ENCODE assay signal across 15 mouse cellular contexts in genomic region chr15:27627794-27628193, GRCm38 (mm10). TPM values are rescaled to one million over a fixed set of nuclear protein-coding genes. Genes with fewer than 3 reads are reported as not detected.
DNase-seq lines count a peak whose midpoint lies in the region; ATAC-seq lines count a peak whose summit lies in the region.
"Had no signal": no experiment of that assay in that cellular context is flagged by ENCODE, and none has a peak within 500 bp of the region (broad histone marks: within the 10 kb centered on the region; RNA-seq: fewer than 3 reads in every experiment).

No protein-coding gene starts in this region.

- peaks cover 70% of the 10 kb centered on the region for H3K4me1 ChIP-seq in liver, embryonic 13.5 days (replicated peaks)
- H3K4me1 ChIP-seq in megakaryocyte, embryonic 14.5 days, result peaks cover 76% of the 10 kb centered on the region

- H3K27me3 ChIP-seq in liver, embryonic 13.5 days, result no peaks in the 10 kb centered on the region
- H3K27me3 ChIP-seq in megakaryocyte, embryonic 14.5 days (replicated peaks), result no peaks in the 10 kb centered on the region
- H3K27me3 ChIP-seq: hindbrain, embryonic 13.5 days; stomach, embryonic 15.5 days had no signal

- peaks cover 27% of the 10 kb centered on the region for H3K36me3 ChIP-seq in liver, embryonic 13.5 days
- H3K36me3 ChIP-seq in megakaryocyte, embryonic 14.5 days (replicated peaks; ENCODE audit: low read length), result peaks cover 55% of the 10 kb centered on the region

- no peak for DNase-seq in liver, embryonic 13.5 days
- DNase-seq in liver (no peak), MEL-GATA-1-ER (ENCODE audit: extremely low read depth, low read depth) (peak; percentile 33)
- peak; percentile 47 for DNase-seq in thymus, postnatal 25 days
- no peak for DNase-seq in ovary, postnatal 10 days (ENCODE audit: low spot score)
- no peak for DNase-seq in cerebellum, postnatal 10 days
- DNase-seq in left cerebral cortex, postnatal 14 days (ENCODE audit: low spot score in 2 of 2), result no peak
- DNase-seq: adrenal gland, postnatal 36 days; kidney, adult 2 months; right cerebral cortex, adult 18-20 months had no signal

- 44% methylated on average over 9 of the region's 9 CpGs for WGBS in liver, embryonic 13.5 days (ENCODE audit: insufficient replicate concordance)

- no peak overlapping the region for H3K27ac ChIP-seq in liver, embryonic 13.5 days
- H3K27ac ChIP-seq: hindbrain, embryonic 13.5 days; liver, embryonic 14.5 days; stomach, embryonic 15.5 days had no signal

- no peaks in the 10 kb centered on the region for H3K9me3 ChIP-seq in liver, embryonic 13.5 days (replicated peaks)
- no peaks in the 10 kb centered on the region for H3K9me3 ChIP-seq in megakaryocyte, embryonic 14.5 days
- H3K9me3 ChIP-seq: hindbrain, embryonic 13.5 days; stomach, embryonic 15.5 days had no signal

- peak overlapping the region; percentile 19; the same call in 1 of the 2 replicates for H3K4me2 ChIP-seq in liver, embryonic 13.5 days
- H3K4me2 ChIP-seq: hindbrain, embryonic 13.5 days; stomach, embryonic 15.5 days had no signal

- no peak for ATAC-seq in liver, embryonic 13.5 days (ENCODE audit: low read depth)

- H3K4me3 ChIP-seq in liver, embryonic 13.5 days (replicated peaks), result peak overlapping the region; percentile 5; the same call in 1 of the 2 replicates
- peak overlapping the region; percentile 78 for H3K4me3 ChIP-seq in megakaryocyte, embryonic 14.5 days (replicated peaks)
- H3K4me3 ChIP-seq: hindbrain, embryonic 13.5 days; myocyte; stomach, embryonic 15.5 days had no signal

- H3K9ac ChIP-seq in liver, embryonic 13.5 days, result no peak overlapping the region
- H3K9ac ChIP-seq: hindbrain, embryonic 13.5 days; liver, embryonic 14.5 days; stomach, embryonic 15.5 days had no signal

- intact Hi-C loops in left cerebral cortex, postnatal 14 days (cut with DNase I), result loop anchor here (5.0 kb wide), 1 partner anchor 1645 kb away; the partner anchor contains the start of gene Zfp622

RNA-seq across cellular contexts. Expression of gene Otulin, which starts 2.7 kb away (rescaled TPM):
- polyA plus RNA-seq in liver, embryonic 13.5 days (2015; fragmentation: Nextera tagmentation; extraction: Ambion mirVana), result 20.7 and 22.0 TPM in 2 replicates
- polyA plus RNA-seq in megakaryocyte, embryonic 14.5 days (2012; ENCODE audit: insufficient read depth, low replicate concordance), result 6.2 and 25.7 TPM in 2 replicates
- total RNA-seq in left cerebral cortex, postnatal 14 days (2021), result 10 to 100 TPM; 20.8 to 23.1 TPM

RNA-seq across cellular contexts. Expression of gene Otulinl, which starts 53.6 kb away (rescaled TPM):
- polyA plus RNA-seq in liver, embryonic 13.5 days (2015; fragmentation: Nextera tagmentation; extraction: Ambion mirVana), result 8.0 and 9.1 TPM in 2 replicates
- polyA plus RNA-seq in megakaryocyte, embryonic 14.5 days (2012; ENCODE audit: insufficient read depth, low replicate concordance), result 1.4 TPM in 1 of 2 replicates, not detected in the other
- total RNA-seq in left cerebral cortex, postnatal 14 days (2021), result 10 to 100 TPM; 28.8 to 33.1 TPM

Comparison
In these comparisons a context has a peak if more than half of its experiments do, and no peak if none do; other contexts are left out.
1. DNase-seq: peak in MEL-GATA-1-ER (single experiment) and thymus, postnatal 25 days (single experiment); none in liver, embryonic 13.5 days (single experiment), liver (single experiment), ovary, postnatal 10 days (single experiment), cerebellum, postnatal 10 days (0 of 2) and left cerebral cortex, postnatal 14 days (0 of 2).